Mouse (Mus musculus) forebrain, embryonic 16.5 days (tissue): ENCODE results near the gene Col25a1. TPM values are rescaled to one million over a fixed set of nuclear protein-coding genes. Genes with fewer than 3 reads are reported as not detected.

Experiments
- ATAC-seq: fragments of 200-750 bp; cut with Nextera tagmentation; 2 replicates; pipeline ENCODE4 v1.8.0; 2017; ENCODE audit warnings: mild to moderate bottlenecking, moderate library complexity
- H3K27ac ChIP-seq: fragments of 300-500 bp; sonication (generic); 2 replicates; pipeline ENCODE4 v1.5.1; 2014; ENCODE audit warnings: low read length, control low read depth
- H3K27me3 ChIP-seq: fragments of 300-500 bp; sonication (generic); replicated peaks from 2 replicates; pipeline ENCODE4 v1.6.1; 2014; ENCODE audit warnings: low read length; ENCODE audit not compliant: control insufficient read depth, insufficient read depth
- H3K36me3 ChIP-seq: fragments of 300-500 bp; sonication (generic); 2 replicates; pipeline ENCODE4 v1.6.1; 2014; ENCODE audit not compliant: control insufficient read depth, insufficient read depth
- H3K4me1 ChIP-seq: fragments of 300-500 bp; sonication (generic); replicated peaks from 2 replicates; pipeline ENCODE4 v1.6.1; 2014; ENCODE audit warnings: low read length; ENCODE audit not compliant: control insufficient read depth, insufficient read depth
- H3K4me2 ChIP-seq: fragments of 300-500 bp; sonication (generic); 2 replicates; pipeline ENCODE4 v1.6.1; 2014; ENCODE audit warnings: mild to moderate bottlenecking, low read length, control low read depth
- H3K4me3 ChIP-seq: fragments of 300-500 bp; sonication (generic); replicated peaks from 2 replicates; pipeline ENCODE4 v1.5.1; 2014; ENCODE audit warnings: mild to moderate bottlenecking, low read length, control low read depth
- H3K9ac ChIP-seq: fragments of 300-500 bp; sonication (generic); replicated peaks from 2 replicates; pipeline ENCODE4 v1.6.1; 2014; ENCODE audit warnings: low read depth, low read length, control low read depth
- H3K9me3 ChIP-seq: fragments of 300-500 bp; sonication (generic); 2 replicates; pipeline ENCODE4 v1.6.1; 2016; ENCODE audit warnings: low read length; ENCODE audit not compliant: control insufficient read depth
- WGBS: fragments of 180-500 bp; shearing (Covaris S2); extraction: QIAGEN DNeasy Blood & Tissue Kit; methylation state at CpG from one replicate; pipeline ENCODE4 v1.1.7; 2014; 5-methylcytosine and 5-hydroxymethylcytosine counted together
- polyA plus RNA-seq: library from polyadenylated mRNA; unstranded; fragments of >200 nt; fragmentation: Nextera tagmentation; extraction: Ambion mirVana; gene quantifications from 2 replicates; pipeline ENCODE4 v1.2.1, GENCODE M21; 2015

Col25a1 gene
- polyA plus RNA-seq, 1 experiment from 2014 or later, result 6.3 TPM

DNA sequence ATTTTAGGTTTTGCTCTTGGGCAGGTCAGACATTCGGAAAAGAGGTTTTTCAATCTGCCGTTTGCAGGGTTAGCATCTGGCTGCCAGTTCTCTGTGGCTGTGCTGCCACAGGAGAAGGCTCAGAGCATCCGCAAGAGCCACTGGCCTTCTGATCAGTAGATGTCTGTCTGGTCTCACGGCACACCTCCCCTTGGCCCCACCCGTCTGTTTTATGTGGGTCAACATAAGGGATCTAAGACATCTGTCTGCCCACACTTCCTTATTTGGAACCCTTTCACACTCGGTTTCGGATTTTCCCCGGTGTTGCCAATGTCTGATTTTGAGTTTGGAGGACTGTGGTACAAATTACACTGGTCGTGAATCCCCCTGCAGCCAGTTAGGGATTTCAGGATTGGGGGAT, 26.8 kb upstream of the Col25a1 start:
- Histone ChIP-seq H3K36me3 (no peaks in the 10 kb centered on the region), H3K9ac (no peak overlapping the region), H3K4me1 (no peaks in the 10 kb centered on the region), H3K27me3 (no peaks in the 10 kb centered on the region), H3K4me3 (no peak overlapping the region), H3K27ac (no peak overlapping the region), H3K9me3 (no peaks in the 10 kb centered on the region), H3K4me2 (no peak overlapping the region)
- 84% methylated on average over 9 of the region's 9 CpGs for WGBS
- no peak for ATAC-seq

DNA sequence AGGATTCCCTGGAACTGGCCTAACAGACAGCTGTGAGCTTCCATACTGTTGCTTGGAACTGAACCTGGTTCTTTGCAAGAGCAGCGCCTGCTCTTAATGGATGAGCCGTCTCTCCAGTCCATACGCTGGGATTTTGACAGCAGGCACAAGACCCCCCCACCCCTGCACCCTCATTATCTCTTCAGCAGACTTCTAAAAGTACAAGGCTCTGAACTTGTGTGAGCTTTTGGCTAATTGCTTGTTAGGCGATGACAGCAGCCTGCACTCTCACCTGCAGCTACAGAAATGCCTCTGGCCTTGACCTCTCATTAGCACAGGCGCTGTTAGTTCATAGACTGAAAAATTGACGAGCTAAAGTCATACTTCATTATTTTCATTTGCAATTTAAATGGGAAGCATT, 14.4 kb upstream of the Col25a1 start:
- Histone ChIP-seq H3K4me3 (no peak overlapping the region), H3K9ac (no peak overlapping the region), H3K27me3 (no peaks in the 10 kb centered on the region), H3K36me3 (no peaks in the 10 kb centered on the region), H3K4me2 (no peak overlapping the region), H3K4me1 (no peaks in the 10 kb centered on the region), H3K9me3 (no peaks in the 10 kb centered on the region), H3K27ac (no peak overlapping the region)
- ATAC-seq, result no peak
- WGBS, result 46% methylated on average over 6 of the region's 6 CpGs

DNA sequence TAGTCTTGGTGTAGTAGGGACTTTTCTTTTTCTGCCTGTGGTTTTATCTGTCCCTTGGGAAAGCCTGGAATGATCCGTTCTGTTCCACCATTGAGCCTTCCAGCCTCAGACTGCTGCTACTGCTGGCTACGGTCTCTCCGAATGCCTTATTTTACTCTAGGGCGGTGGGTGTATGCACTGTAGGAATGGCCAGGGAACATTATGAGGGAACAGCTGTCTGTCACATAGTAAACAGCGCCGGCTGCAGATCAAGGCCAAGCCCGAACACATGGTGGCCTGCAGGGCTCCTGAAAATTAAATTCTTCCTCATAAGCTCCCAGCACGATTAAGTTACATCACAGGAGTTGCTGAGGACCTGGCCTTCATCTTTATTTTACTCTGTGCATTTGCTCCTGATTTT, 3.5 kb upstream of the Col25a1 start:
- peaks cover 6% of the 10 kb centered on the region for H3K4me1 ChIP-seq
- no peak for ATAC-seq
- no peak overlapping the region for H3K9ac ChIP-seq
- H3K36me3 ChIP-seq, result no peaks in the 10 kb centered on the region
- H3K4me2 ChIP-seq, result no peak overlapping the region
- WGBS, result 74% methylated on average over 8 of the region's 8 CpGs
- no peaks in the 10 kb centered on the region for H3K27me3 ChIP-seq
- H3K27ac ChIP-seq, result no peak overlapping the region
- H3K9me3 ChIP-seq, result no peaks in the 10 kb centered on the region
- no peak overlapping the region for H3K4me3 ChIP-seq

DNA sequence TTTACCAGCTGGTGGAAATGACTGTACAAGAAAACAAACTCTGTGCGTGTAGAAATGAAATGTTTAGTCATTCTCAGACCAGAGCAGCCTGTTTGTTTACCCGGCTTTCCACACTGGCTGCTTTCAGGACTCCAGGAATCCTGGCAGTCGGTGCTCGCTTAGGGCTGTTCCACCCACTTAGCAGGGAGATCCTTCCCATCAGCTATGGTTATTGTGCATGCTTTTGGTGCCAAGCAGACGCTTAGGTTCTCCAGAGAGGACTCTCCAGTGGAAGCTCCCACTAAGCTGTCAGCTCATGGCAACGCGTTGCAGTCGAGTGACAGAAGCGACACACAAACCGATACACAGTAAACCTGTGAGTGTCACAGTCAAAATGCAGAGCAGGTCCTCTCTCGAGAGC, 2.7 kb upstream of the Col25a1 start:
- H3K27me3 ChIP-seq, result no peaks in the 10 kb centered on the region
- peak; percentile 86 for ATAC-seq
- H3K4me2 ChIP-seq, result 0 out of 2 replicates have a peak overlapping the region, but pooled peaks have one; percentile 10
- no peak overlapping the region for H3K9ac ChIP-seq
- no peaks in the 10 kb centered on the region for H3K36me3 ChIP-seq
- no peak overlapping the region for H3K27ac ChIP-seq
- H3K9me3 ChIP-seq, result no peaks in the 10 kb centered on the region
- WGBS, result 54% methylated on average over 11 of the region's 11 CpGs
- no peak overlapping the region for H3K4me3 ChIP-seq
- H3K4me1 ChIP-seq, result peaks cover 6% of the 10 kb centered on the region

DNA sequence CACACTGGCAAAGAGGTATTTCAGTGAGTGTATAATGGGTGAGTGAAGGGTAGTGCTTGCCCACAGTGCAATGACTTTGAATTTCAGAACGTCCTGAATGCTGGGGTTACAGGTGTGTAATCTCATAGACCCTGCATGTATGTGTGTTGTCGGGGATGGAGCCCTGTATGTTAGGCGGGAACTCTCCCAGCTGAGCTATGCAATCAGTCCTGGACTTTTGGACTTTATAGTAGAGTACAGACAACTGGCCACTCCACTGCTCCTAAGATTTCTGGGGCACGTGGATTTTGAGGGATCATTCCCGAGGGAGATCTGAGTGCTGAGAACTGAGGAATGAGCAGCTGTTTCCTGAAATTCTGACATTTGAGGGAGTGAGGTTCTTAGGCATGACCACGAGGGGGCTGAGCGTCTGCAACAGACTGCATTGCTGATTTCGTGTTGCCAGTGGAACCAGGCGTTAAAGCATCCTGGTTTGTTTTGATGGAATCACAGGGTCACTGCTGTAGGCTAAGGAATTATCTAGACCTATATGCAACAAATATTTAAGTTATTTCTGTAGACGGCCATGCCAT, 1.6 kb upstream of the Col25a1 start:
- H3K27me3 ChIP-seq, result no peaks in the 10 kb centered on the region
- no peak overlapping the region for H3K4me3 ChIP-seq
- no peak overlapping the region for H3K4me2 ChIP-seq
- peaks cover 6% of the 10 kb centered on the region for H3K4me1 ChIP-seq
- no peaks in the 10 kb centered on the region for H3K36me3 ChIP-seq
- H3K27ac ChIP-seq, result no peak overlapping the region
- H3K9me3 ChIP-seq, result no peaks in the 10 kb centered on the region
- no peak overlapping the region for H3K9ac ChIP-seq
- ATAC-seq, result no peak
- WGBS, result 59% methylated on average over 10 of the region's 10 CpGs

DNA sequence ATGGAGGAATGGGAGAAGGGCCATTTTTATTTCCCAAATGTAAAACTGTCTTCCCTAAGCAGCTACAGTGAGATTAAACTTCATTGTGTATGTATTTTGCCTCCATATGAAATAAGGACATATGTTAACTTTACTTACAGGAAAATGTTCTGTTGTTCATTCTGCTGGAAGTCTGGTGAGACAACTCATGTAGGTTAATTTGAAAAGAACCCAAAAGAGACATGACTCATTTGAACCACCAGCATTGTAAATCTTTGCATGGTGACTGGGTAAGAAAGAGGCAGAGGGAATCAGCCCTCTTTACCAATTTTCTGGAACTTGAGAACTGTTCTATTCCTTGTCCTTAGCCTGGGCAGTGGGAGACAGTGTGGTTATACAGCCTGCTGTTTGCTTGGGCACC, 5.9 kb downstream of the Col25a1 start:
- Histone ChIP-seq H3K27me3 (no peaks in the 10 kb centered on the region), H3K27ac (no peak overlapping the region), H3K36me3 (no peaks in the 10 kb centered on the region), H3K4me2 (no peak overlapping the region), H3K9ac (no peak overlapping the region), H3K9me3 (no peaks in the 10 kb centered on the region), H3K4me3 (no peak overlapping the region), H3K4me1 (no peaks in the 10 kb centered on the region)
- no peak for ATAC-seq

DNA sequence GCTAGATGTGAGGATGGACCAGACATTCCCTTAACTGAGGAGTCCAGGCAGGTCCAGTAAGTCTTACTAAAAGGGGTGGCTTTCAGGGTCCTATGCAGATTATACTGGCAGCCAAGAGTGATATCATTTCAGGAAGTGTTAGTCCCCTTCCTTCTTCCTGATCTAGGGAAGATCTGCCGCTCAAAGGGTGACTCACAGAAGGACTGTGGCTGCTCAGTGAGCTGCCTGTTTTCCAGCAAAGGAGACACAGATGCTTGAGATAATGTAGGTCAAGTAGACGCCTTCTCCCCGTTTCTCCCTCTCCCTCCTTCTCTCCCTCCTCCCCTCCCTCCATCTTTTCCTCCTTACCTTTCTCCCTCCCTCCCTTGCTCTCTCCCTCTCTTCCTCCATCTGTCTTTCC, 6.3 kb downstream of the Col25a1 start:
- no peak for ATAC-seq
- Histone ChIP-seq H3K36me3 (no peaks in the 10 kb centered on the region), H3K4me1 (no peaks in the 10 kb centered on the region), H3K4me2 (no peak overlapping the region), H3K9me3 (no peaks in the 10 kb centered on the region), H3K4me3 (no peak overlapping the region), H3K27ac (no peak overlapping the region), H3K27me3 (no peaks in the 10 kb centered on the region), H3K9ac (no peak overlapping the region)
- WGBS, result 69% methylated on average over 3 of the region's 3 CpGs

DNA sequence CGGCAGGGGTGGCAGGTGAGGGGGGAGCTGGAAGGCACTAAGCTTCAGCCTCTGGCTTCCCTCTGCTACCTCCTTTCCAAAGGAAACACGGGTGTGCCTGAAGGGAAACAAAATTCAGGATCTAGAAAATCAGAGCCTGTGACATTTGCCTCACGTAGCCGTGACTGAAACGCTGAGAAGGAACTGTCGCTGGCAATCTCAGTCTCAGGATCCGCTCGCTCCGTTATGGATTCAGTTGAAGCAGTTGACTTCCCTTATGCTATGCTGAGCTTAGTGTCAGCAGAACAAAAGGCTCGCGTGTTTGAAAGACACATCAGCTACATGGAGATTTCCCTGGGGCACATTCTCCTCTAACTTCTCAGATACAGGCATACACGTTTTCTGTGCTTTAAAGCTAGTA, 14.6 kb downstream of the Col25a1 start:
- Histone ChIP-seq H3K9ac (no peak overlapping the region), H3K4me2 (no peak overlapping the region), H3K27ac (no peak overlapping the region), H3K4me3 (no peak overlapping the region), H3K9me3 (no peaks in the 10 kb centered on the region), H3K27me3 (no peaks in the 10 kb centered on the region), H3K36me3 (no peaks in the 10 kb centered on the region), H3K4me1 (no peaks in the 10 kb centered on the region)
- 0 out of 2 replicates have a peak, but pooled peaks have one; percentile 36 for ATAC-seq
- 66% methylated on average over 12 of the region's 12 CpGs for WGBS

DNA sequence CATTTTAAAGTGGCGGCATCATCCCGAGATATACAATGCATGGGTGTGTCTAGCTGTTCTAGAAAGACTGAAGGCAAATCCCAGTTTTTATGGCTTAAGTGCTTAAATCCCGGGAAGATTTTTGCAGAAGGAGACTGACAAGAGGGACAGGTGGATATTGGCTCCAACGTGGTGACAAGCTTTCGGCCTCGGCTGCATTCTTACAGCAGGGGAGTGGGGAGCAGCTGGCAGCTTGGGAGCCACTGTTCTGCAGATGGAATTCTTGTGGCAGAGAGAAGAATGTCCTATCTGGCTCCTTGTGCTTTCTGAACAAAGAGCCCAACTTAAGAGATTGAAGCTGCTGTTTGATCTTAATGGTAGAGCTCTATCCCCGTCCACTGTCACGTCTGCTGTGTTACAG, 16.5 kb downstream of the Col25a1 start:
- Histone ChIP-seq H3K36me3 (no peaks in the 10 kb centered on the region), H3K27me3 (no peaks in the 10 kb centered on the region), H3K9ac (no peak overlapping the region), H3K4me1 (no peaks in the 10 kb centered on the region), H3K9me3 (no peaks in the 10 kb centered on the region), H3K27ac (no peak overlapping the region), H3K4me2 (no peak overlapping the region), H3K4me3 (no peak overlapping the region)
- ATAC-seq, result no peak
- 44% methylated on average over 8 of the region's 8 CpGs for WGBS

DNA sequence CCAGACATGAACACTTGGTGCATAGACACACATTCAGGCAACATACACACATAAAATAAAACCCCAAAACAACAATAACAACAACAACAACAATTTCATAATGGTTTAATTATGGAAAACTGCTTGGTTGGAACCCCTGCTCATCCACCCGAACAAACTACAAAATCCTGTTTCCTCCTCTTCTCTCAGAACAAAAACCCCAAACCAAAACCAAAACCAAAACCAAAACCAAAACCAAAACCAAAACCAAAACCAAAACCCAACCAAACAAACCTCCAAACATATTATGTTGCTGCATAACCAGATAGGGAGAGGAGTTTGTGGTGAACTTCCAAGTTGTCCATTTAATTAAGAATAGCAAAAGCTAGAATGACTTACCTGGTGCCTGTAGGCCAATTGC, 17.9 kb downstream of the Col25a1 start:
- Histone ChIP-seq H3K9me3 (no peaks in the 10 kb centered on the region), H3K27ac (no peak overlapping the region), H3K27me3 (no peaks in the 10 kb centered on the region), H3K36me3 (no peaks in the 10 kb centered on the region), H3K9ac (no peak overlapping the region), H3K4me1 (no peaks in the 10 kb centered on the region), H3K4me2 (no peak overlapping the region), H3K4me3 (no peak overlapping the region)
- ATAC-seq, result no peak
- WGBS, result 98% methylated on average over 1 of the region's 1 CpGs
